Mouse (Mus musculus) CD4-positive naive resting alpha-beta T cell, adult 57 days (primary cell): ENCODE measurements around the gene 4933406M09Rik. TPM values are rescaled to one million over a fixed set of nuclear protein-coding genes. Genes with fewer than 3 reads are reported as not detected.

Source experiments
- total RNA-seq: library from RNA; stranded (reverse); gene quantifications from one replicate; pipeline ENCODE4 v1.2.4, GENCODE M21; 2023

4933406M09Rik gene
- not detected for total RNA-seq

GRCm38 (mm10) chr1:134385666-134386065 lies at the start of gene 4933406M09Rik:
Gene 4933406M09Rik, plus strand, starts transcription at chr1:134385940.

GRCm38 (mm10) chr1:134361857-134362212 lies 23.9 kb upstream of the 4933406M09Rik start, which contains the start of gene Tmem183a:
Gene Tmem183a, minus strand, starts transcription at chr1:134361979.

GRCm38 (mm10) chr1:134405509-134406413 lies 20.0 kb downstream of the 4933406M09Rik start, which contains the start of gene Cyb5r1:
Gene Cyb5r1, plus strand, starts transcription at chr1:134405559.

GRCm38 (mm10) chr1:134415168-134415831 lies 29.6 kb downstream of the 4933406M09Rik start, which contains the start of gene Adipor1:
Gene Adipor1, plus strand, starts transcription at chr1:134415378.

Other genes with a start within 250 kb of the 4933406M09Rik start
- gene Chil1, start 203.8 kb upstream of the 4933406M09Rik start, total RNA-seq = not detected
- not detected for gene Mybph, start 192.5 kb upstream of the 4933406M09Rik start, total RNA-seq
- gene Adora1, start 150.5 kb upstream of the 4933406M09Rik start, total RNA-seq = not detected
- gene Myog, start 96.0 kb upstream of the 4933406M09Rik start, total RNA-seq = not detected
- gene Ppfia4, start 53.0 kb upstream of the 4933406M09Rik start, total RNA-seq = 0.80 TPM
- 58.4 TPM for gene Tmem183a, start 24.0 kb upstream of the 4933406M09Rik start, total RNA-seq
- 13.2 TPM for gene Cyb5r1, start 19.6 kb downstream of the 4933406M09Rik start, total RNA-seq
- gene Adipor1, start 29.4 kb downstream of the 4933406M09Rik start, total RNA-seq = 68.2 TPM
- gene Klhl12, start 69.6 kb downstream of the 4933406M09Rik start, total RNA-seq = 34.2 TPM
- gene Rabif, start 108.7 kb downstream of the 4933406M09Rik start, total RNA-seq = 23.7 TPM
- gene Mgat4e, start 163.7 kb downstream of the 4933406M09Rik start, total RNA-seq = not detected
- 67.5 TPM for gene Kdm5b, start 174.2 kb downstream of the 4933406M09Rik start, total RNA-seq